Mouse (Mus musculus): Measurements from ENCODE around the gene Krt16. TPM values are rescaled to one million over a fixed set of nuclear protein-coding genes. Genes with fewer than 3 reads are reported as not detected.
A peak's percentile ranks its signal among the peaks of the same experiment; 100 is the strongest.
"Not testable (repeated sequence)": the region's sequence is repeated elsewhere in the genome, so short reads cannot be mapped to it uniquely, and the experiment has no call there.

Gene Krt16
- polyA plus RNA-seq, 1 experiment from 2014 or later, result not detected

DNA sequence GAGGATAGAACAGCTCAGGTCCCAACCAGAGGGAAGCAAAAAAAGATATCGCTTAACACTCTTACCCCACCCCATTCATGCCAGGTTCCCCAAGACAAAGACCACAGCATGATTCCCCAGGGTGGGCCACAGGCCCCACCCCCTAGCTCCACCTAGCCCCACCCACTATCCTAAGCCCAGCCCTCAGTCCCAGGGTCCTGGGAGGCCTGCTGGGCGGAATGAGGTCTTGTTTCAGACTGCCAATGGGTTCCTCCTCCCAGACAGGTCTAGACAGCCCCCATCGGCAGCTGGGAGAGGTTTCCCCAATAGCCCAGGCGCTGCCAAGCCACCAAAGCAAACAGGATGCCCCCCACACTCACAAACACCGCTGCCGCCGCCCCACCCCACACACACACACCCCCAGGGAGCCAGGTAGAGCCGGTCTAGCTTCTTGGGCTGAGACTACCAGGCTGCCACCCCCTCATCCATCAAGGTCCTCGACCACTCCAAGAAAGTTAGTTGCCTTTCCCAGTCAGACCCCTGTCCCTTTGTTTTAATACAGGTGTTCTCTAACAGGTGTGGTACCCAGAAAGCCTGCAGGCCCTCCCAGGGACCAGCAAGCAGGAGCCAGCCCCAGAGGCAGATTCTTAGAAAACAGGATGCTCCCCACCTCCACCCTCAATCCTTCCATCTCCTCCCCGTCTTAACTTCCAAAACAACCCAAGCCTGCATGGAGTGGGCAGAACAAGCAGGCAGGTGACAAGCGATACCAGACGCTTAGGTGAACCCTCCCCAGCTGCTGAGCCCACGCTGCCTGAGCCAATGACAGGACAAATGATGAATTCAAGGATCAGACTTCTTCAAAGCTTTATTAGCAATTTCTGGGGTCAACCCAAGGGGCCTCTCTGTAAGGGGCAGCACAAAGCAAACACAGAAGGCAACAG is 13.6 kb upstream of the Krt16 start:
- Histone ChIP-seq H3K36me3 (ENCODE audit: control insufficient read depth, insufficient read depth, low read length) (no peaks in the 10 kb centered on the region), H3K27me3 (ENCODE audit: control insufficient read depth, insufficient read depth, low read length) (peaks cover 4% of the 10 kb centered on the region; the same call in 1 of the 2 replicates), H3K4me1 (ENCODE audit: control insufficient read depth, insufficient read depth, low read length) (no peaks in the 10 kb centered on the region), H3K27ac (ENCODE audit: low read depth, low read length) (no peak overlapping the region), H3K9ac (ENCODE audit: low read depth, low read length) (no peak overlapping the region), H3K9me3 (replicated peaks; ENCODE audit: control insufficient read depth, low read length) (no peaks in the 10 kb centered on the region), H3K4me2 (no peak overlapping the region), H3K4me3 (ENCODE audit: low read depth, low read length) (no peak overlapping the region)
- 20% methylated on average over 13 of the region's 13 CpGs for WGBS (ENCODE audit: insufficient replicate concordance)
- ATAC-seq (replicated peaks; ENCODE audit: insufficient number of reproducible peaks, low FRiP score, low TSS enrichment), result no peak

DNA sequence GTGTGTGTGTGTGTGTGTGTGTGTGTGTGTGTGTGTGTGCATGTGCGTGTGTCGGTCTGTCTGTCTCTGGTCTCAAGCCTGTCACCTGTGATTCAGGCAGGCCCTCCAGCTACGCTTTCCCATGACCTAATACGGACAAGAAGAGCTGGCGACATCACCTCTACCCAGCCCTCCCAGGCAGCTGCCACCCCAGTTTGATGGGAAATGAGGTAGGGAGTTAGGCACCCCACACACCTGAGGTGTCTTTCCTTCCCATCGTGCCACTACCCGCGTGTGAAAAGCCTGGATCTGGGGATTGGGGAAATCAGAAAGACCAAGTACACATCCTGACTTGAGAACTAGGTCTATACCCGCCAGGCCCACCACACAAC is 12.5 kb upstream of the Krt16 start:
- no peaks in the 10 kb centered on the region for H3K9me3 ChIP-seq (replicated peaks; ENCODE audit: control insufficient read depth, low read length)
- no peak overlapping the region for H3K9ac ChIP-seq (ENCODE audit: low read depth, low read length)
- H3K36me3 ChIP-seq (ENCODE audit: control insufficient read depth, insufficient read depth, low read length), result no peaks in the 10 kb centered on the region
- H3K4me3 ChIP-seq (ENCODE audit: low read depth, low read length), result no peak overlapping the region
- no peaks in the 10 kb centered on the region for H3K4me1 ChIP-seq (ENCODE audit: control insufficient read depth, insufficient read depth, low read length)
- H3K4me2 ChIP-seq, result no peak overlapping the region
- no peak overlapping the region for H3K27ac ChIP-seq (ENCODE audit: low read depth, low read length)
- ATAC-seq (replicated peaks; ENCODE audit: insufficient number of reproducible peaks, low FRiP score, low TSS enrichment), result no peak
- peaks cover 2% of the 10 kb centered on the region; the same call in 1 of the 2 replicates for H3K27me3 ChIP-seq (ENCODE audit: control insufficient read depth, insufficient read depth, low read length)
- WGBS (ENCODE audit: insufficient replicate concordance), result 80% methylated on average over 9 of the region's 9 CpGs

DNA sequence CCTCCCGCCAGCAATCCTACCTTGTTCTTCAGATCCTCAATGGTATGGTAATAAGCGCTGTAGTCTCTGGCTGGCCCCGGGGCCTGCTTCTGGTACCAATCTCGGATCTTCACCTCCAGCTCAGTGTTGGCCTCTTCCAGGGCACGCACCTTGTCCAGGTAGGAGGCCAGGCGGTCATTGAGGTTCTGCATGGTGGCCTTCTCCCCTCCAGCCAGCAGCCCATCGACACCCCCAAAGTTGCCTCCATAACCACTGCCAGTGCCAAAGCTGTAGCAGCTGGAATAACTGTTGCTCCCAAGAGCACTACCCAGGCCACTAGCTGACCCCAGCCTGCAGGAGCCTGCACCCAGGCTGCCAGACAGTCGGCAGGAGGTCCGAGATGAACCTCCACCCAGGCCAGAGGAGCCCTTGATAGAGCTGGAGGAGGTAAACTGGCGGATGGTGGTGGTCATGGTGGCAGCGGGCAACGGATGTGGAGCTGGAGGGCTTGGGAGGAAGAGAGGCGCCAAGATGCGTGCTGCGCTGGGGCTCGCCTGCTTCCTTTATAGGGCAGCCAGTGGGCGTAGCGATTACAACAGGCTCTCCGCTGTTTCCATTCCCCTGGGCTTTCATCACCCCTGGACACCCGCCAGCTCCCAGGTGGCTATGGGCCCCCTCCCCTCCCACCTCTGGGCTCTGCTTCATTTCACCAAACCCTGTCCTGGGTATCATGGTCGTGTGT is 12.0 kb upstream of the Krt16 start, which contains the start of gene Krt17:
TSS of gene Krt17 (minus strand) at position 516 of the 721 bp plus-strand sequence.
- H3K4me1 ChIP-seq (ENCODE audit: control insufficient read depth, insufficient read depth, low read length), result no peaks in the 10 kb centered on the region
- 61% methylated on average over 21 of the region's 21 CpGs for WGBS (ENCODE audit: insufficient replicate concordance)
- H3K27me3 ChIP-seq (ENCODE audit: control insufficient read depth, insufficient read depth, low read length), result peaks cover 2% of the 10 kb centered on the region; the same call in 1 of the 2 replicates
- H3K9me3 ChIP-seq (replicated peaks; ENCODE audit: control insufficient read depth, low read length), result no peaks in the 10 kb centered on the region
- H3K9ac ChIP-seq (ENCODE audit: low read depth, low read length), result no peak within 1 kb of the TSS; the same call in 1 of the 2 replicates
- no peak within 1 kb of the TSS for H3K4me3 ChIP-seq (ENCODE audit: low read depth, low read length)
- H3K36me3 ChIP-seq (ENCODE audit: control insufficient read depth, insufficient read depth, low read length), result no peaks in the 10 kb centered on the region
- no peak within 1 kb of the TSS for H3K4me2 ChIP-seq
- no peak for ATAC-seq (replicated peaks; ENCODE audit: insufficient number of reproducible peaks, low FRiP score, low TSS enrichment)
- H3K27ac ChIP-seq (ENCODE audit: low read depth, low read length), result no peak within 1 kb of the TSS

DNA sequence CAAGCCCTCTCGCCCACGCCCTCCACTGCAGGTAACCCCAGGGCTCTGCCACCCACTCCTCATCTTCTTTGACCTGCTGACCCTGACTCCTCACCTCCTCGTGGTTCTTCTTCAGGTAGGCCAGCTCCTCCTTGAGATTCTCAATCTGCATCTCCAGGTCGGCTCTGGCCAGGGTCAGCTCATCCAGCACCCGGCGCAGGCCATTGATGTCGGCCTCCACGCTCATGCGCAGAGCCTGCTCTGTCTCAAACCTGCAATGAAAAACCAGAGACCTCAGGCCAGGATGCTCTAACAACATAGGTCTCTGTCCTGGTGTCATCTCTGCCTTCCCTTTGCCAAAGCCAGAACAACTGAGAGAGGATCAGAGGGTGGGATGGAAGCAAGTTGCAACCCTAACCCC is 10.4 kb upstream of the Krt16 start:
- Histone ChIP-seq H3K4me3 (ENCODE audit: low read depth, low read length) (no peak overlapping the region), H3K36me3 (ENCODE audit: control insufficient read depth, insufficient read depth, low read length) (no peaks in the 10 kb centered on the region), H3K9ac (ENCODE audit: low read depth, low read length) (no peak overlapping the region), H3K27ac (ENCODE audit: low read depth, low read length) (no peak overlapping the region), H3K9me3 (replicated peaks; ENCODE audit: control insufficient read depth, low read length) (no peaks in the 10 kb centered on the region), H3K4me1 (ENCODE audit: control insufficient read depth, insufficient read depth, low read length) (no peaks in the 10 kb centered on the region), H3K27me3 (ENCODE audit: control insufficient read depth, insufficient read depth, low read length) (peaks cover 2% of the 10 kb centered on the region; the same call in 1 of the 2 replicates), H3K4me2 (no peak overlapping the region)
- ATAC-seq (replicated peaks; ENCODE audit: insufficient number of reproducible peaks, low FRiP score, low TSS enrichment), result no peak
- 88% methylated on average over 9 of the region's 9 CpGs for WGBS (ENCODE audit: insufficient replicate concordance)

DNA sequence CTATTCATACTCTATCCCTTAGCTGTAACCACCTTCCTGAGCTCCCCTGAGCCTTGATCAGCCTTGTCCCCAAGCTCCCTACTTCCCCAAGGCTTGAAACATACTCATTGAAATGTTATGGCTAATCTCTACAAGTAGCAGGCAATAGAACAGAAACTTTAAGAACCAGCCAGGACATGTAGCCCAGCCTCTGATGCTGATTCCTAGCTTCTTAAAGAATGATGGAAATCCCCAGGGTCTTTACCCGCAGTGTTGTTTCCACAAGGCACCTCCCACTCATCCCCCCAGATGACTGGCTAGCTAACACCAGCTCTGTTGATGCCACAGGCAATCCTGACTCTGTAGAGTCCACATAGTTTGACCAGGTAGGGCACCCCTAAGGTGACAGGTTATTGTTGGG is 9.3 kb upstream of the Krt16 start:
- no peak overlapping the region for H3K9ac ChIP-seq (ENCODE audit: low read depth, low read length)
- no peaks in the 10 kb centered on the region for H3K9me3 ChIP-seq (replicated peaks; ENCODE audit: control insufficient read depth, low read length)
- 81% methylated on average over 1 of the region's 1 CpGs for WGBS (ENCODE audit: insufficient replicate concordance)
- H3K4me1 ChIP-seq (ENCODE audit: control insufficient read depth, insufficient read depth, low read length), result no peaks in the 10 kb centered on the region
- H3K27me3 ChIP-seq (ENCODE audit: control insufficient read depth, insufficient read depth, low read length), result peaks cover 2% of the 10 kb centered on the region; the same call in 1 of the 2 replicates
- H3K4me2 ChIP-seq, result no peak overlapping the region
- H3K27ac ChIP-seq (ENCODE audit: low read depth, low read length), result no peak overlapping the region
- no peak overlapping the region for H3K4me3 ChIP-seq (ENCODE audit: low read depth, low read length)
- ATAC-seq (replicated peaks; ENCODE audit: insufficient number of reproducible peaks, low FRiP score, low TSS enrichment), result no peak
- no peaks in the 10 kb centered on the region for H3K36me3 ChIP-seq (ENCODE audit: control insufficient read depth, insufficient read depth, low read length)

DNA sequence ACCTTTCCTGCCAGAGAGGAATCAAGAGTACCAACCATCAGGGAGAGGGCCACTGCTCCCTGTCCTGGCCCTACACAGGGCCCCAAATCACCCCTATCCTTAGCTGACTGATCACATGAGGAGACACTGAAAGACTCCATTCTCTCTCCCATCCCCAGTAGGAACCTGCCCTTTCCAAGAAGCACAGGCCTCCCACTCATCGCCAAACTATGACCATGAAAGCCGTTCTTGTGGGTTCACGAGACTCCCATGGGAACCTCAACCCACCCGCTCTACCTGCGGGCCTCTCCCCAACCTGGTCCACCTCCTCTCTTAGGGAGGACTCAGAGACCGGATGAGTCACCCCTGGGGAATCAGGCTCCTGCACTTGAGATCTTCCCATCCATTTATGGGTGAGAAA is 6.8 kb upstream of the Krt16 start:
- 87% methylated on average over 6 of the region's 6 CpGs for WGBS (ENCODE audit: insufficient replicate concordance)
- Histone ChIP-seq H3K4me3 (ENCODE audit: low read depth, low read length) (no peak overlapping the region), H3K4me1 (ENCODE audit: control insufficient read depth, insufficient read depth, low read length) (no peaks in the 10 kb centered on the region), H3K4me2 (no peak overlapping the region), H3K9ac (ENCODE audit: low read depth, low read length) (no peak overlapping the region), H3K27ac (ENCODE audit: low read depth, low read length) (no peak overlapping the region), H3K36me3 (ENCODE audit: control insufficient read depth, insufficient read depth, low read length) (no peaks in the 10 kb centered on the region), H3K27me3 (ENCODE audit: control insufficient read depth, insufficient read depth, low read length) (peaks cover 2% of the 10 kb centered on the region; the same call in 1 of the 2 replicates), H3K9me3 (replicated peaks; ENCODE audit: control insufficient read depth, low read length) (no peaks in the 10 kb centered on the region)
- ATAC-seq (replicated peaks; ENCODE audit: insufficient number of reproducible peaks, low FRiP score, low TSS enrichment), result no peak

DNA sequence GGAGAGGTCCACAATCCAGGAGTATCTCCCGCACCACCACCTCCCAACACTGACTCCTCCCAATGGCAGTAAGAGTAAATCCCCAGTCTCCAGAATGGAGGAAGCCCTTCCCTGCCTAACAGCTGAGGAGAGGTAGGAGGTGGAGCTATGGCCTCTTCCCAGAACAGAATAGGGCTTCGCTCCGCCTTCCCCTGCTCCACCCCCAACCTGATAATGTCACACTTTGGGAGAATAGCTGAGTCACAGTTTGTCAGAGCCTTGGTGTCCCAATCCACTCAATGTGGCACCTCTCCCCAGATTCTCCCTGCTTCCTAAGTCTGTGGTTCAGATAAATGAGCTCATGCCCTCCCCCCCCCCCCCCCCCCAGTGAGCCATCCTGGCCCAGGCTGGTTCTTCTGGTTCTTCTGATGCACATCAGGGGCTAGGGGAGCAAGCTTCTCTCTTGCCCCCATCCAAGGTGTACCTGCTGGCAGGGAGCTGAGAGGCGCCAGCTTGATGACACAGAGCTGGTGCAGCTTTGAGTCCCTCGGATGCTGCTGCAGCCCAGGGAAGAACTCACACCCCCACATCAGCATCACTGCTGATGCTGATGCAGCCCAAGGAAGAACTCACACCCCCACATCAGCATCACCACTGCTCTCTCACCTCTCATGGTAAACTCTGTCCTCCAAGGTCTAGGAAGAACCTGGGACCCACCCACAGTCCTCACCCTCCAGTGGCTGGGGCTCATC is 5.8 kb upstream of the Krt16 start:
- H3K4me3 ChIP-seq (ENCODE audit: low read depth, low read length), result no peak overlapping the region
- no peaks in the 10 kb centered on the region for H3K27me3 ChIP-seq (ENCODE audit: control insufficient read depth, insufficient read depth, low read length)
- no peak overlapping the region for H3K4me2 ChIP-seq
- H3K36me3 ChIP-seq (ENCODE audit: control insufficient read depth, insufficient read depth, low read length), result no peaks in the 10 kb centered on the region
- no peak overlapping the region for H3K27ac ChIP-seq (ENCODE audit: low read depth, low read length)
- 0 out of 2 replicates have a peak, but pooled peaks have one; percentile 14 for ATAC-seq (replicated peaks; ENCODE audit: insufficient number of reproducible peaks, low FRiP score, low TSS enrichment)
- no peaks in the 10 kb centered on the region for H3K9me3 ChIP-seq (replicated peaks; ENCODE audit: control insufficient read depth, low read length)
- H3K4me1 ChIP-seq (ENCODE audit: control insufficient read depth, insufficient read depth, low read length), result no peaks in the 10 kb centered on the region
- no peak overlapping the region for H3K9ac ChIP-seq (ENCODE audit: low read depth, low read length)
- WGBS (ENCODE audit: insufficient replicate concordance), result 29% methylated on average over 5 of the region's 5 CpGs

DNA sequence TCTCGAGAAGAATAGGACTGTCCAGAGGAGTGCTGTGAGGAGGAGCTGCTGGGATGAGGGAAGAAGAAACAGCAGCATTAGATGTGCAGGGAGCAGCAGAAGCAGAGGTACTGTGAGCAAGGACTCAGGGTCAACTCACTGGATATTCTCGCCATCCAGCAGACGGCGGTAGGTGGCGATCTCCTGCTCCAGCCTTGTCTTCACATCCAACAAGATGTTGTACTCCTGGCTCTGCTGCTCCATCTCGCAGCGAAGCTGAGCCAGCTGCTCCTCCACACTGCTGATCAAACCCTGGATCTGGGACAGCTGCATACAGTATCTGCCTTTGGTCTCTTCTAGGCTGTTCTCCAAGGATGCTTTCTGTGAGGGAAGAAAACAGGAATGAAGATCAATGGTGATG is 2.2 kb downstream of the Krt16 start:
- H3K9me3 ChIP-seq (replicated peaks; ENCODE audit: control insufficient read depth, low read length); H3K36me3 ChIP-seq (ENCODE audit: control insufficient read depth, insufficient read depth, low read length); H3K27ac ChIP-seq (ENCODE audit: low read depth, low read length); ATAC-seq (replicated peaks; ENCODE audit: insufficient number of reproducible peaks, low FRiP score, low TSS enrichment); H3K27me3 ChIP-seq (ENCODE audit: control insufficient read depth, insufficient read depth, low read length); H3K9ac ChIP-seq (ENCODE audit: low read depth, low read length); H3K4me2 ChIP-seq; H3K4me3 ChIP-seq (ENCODE audit: low read depth, low read length); H3K4me1 ChIP-seq (ENCODE audit: control insufficient read depth, insufficient read depth, low read length): not testable (repeated sequence)
- 70% methylated on average over 7 of the region's 7 CpGs for WGBS (ENCODE audit: insufficient replicate concordance)
